Mouse (Mus musculus): Measurements from ENCODE around the gene Clcn1.

The Clcn1 gene

DNA sequence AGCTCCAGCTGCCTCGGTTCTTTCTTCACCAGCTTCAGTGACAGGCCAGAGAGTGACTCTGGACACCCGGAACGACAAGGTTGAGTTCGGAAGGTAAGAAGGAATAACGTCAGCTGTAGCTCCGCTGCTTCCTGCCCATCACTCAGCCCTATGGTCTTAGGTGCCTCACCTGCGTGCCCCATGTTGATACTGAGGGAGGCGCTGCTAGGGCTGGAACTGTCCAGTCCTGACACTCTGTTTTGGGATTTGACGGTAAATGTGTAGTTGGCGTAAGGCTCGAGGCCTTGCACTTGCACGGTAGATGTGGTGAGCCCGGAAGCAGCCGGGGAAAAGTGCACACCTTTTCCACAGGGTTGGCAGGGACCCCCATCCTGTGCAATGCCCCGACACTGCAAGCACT is 78.1 kb downstream of the Clcn1 start:
- no peak for DNase-seq (ENCODE audit: low read depth, low spot score)

DNA sequence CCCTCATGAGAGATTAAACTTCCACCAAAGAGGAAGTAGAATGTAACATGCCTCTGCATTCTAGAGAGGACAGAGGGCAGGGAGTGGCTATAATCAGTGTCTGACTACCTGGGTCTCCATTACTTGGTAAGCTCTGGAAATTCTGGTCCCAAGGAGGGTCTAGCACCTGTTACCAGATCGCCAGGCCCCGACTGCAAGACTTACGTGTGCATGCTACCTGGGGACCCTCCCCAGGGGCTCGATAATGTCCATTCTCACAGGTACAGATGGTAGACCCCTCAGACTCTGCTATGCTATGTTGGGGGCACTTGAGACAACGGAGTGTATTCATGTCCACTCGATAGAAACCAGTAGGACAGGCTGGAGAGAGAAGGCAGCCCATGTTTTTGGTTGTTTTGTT is 78.7 kb downstream of the Clcn1 start:
- DNase-seq (ENCODE audit: low read depth, low spot score), result no peak
